Mouse (Mus musculus) stomach, embryonic 16.5 days (tissue): ENCODE measurements at regions not wholly inside any gene's neighbourhood (a gene's known extent, or its start where the extent isn't known, plus 50 kb on each side); places are given as distances from the start of the nearest gene placed in this dataset.

Experiments
- ATAC-seq: fragments of 200-750 bp; cut with Nextera tagmentation; 2 replicates; pipeline ENCODE4 v1.8.0; 2017; ENCODE audit warnings: moderate number of reproducible peaks, moderate TSS enrichment; ENCODE audit not compliant: insufficient read depth, low FRiP score
- H3K27ac ChIP-seq: fragments of 300-500 bp; sonication (generic); 2 replicates; pipeline ENCODE4 v1.5.1; 2014; ENCODE audit warnings: low read length
- H3K27me3 ChIP-seq: fragments of 300-500 bp; sonication (generic); 2 replicates; pipeline ENCODE4 v1.6.1; 2014; ENCODE audit warnings: low read length, control low read depth, mixed read lengths; ENCODE audit not compliant: control insufficient read depth, insufficient read depth
- H3K36me3 ChIP-seq: fragments of 300-500 bp; sonication (generic); 2 replicates; pipeline ENCODE4 v1.6.1; 2014; ENCODE audit warnings: low read length; ENCODE audit not compliant: control insufficient read depth, insufficient read depth
- H3K4me1 ChIP-seq: fragments of 300-500 bp; sonication (generic); 2 replicates; pipeline ENCODE4 v1.6.1; 2014; ENCODE audit warnings: low read length, control low read depth, mixed read lengths; ENCODE audit not compliant: control insufficient read depth, insufficient read depth
- H3K4me2 ChIP-seq: fragments of 300-500 bp; sonication (generic); 2 replicates; pipeline ENCODE4 v1.6.1; 2014; ENCODE audit warnings: low read depth, low read length, mixed read lengths
- H3K4me3 ChIP-seq: fragments of 300-500 bp; sonication (generic); replicated peaks from 2 replicates; pipeline ENCODE4 v1.5.1; 2014; ENCODE audit warnings: mild to moderate bottlenecking, low read length
- H3K9ac ChIP-seq: fragments of 300-500 bp; sonication (generic); 2 replicates; pipeline ENCODE4 v1.6.1; 2014; ENCODE audit warnings: low read length
- H3K9me3 ChIP-seq: fragments of 300-500 bp; sonication (generic); replicated peaks from 2 replicates; pipeline ENCODE4 v1.6.1; 2016; ENCODE audit warnings: low read length, control low read depth; ENCODE audit not compliant: control insufficient read depth
- WGBS: fragments of 180-500 bp; shearing (Covaris S2); extraction: QIAGEN DNeasy Blood & Tissue Kit; methylation state at CpG from one replicate; pipeline ENCODE4 v1.1.7; 2014; 5-methylcytosine and 5-hydroxymethylcytosine counted together

- Histone ChIP-seq H3K27ac (no peak overlapping the region), H3K36me3 (no peaks in the 10 kb centered on the region), H3K4me2 (no peak overlapping the region), H3K9ac (no peak overlapping the region), H3K4me3 (no peak overlapping the region), H3K9me3 (no peaks in the 10 kb centered on the region), H3K27me3 (no peaks in the 10 kb centered on the region), H3K4me1 (no peaks in the 10 kb centered on the region)
- ATAC-seq: no peak
- WGBS: 66% methylated on average over 8 of the region's 8 CpGs
Measured at GRCm38 (mm10) chr5:28876199-28876598, 319.6 kb upstream of the Rnf32 start.

- H3K27me3 ChIP-seq: no peaks in the 10 kb centered on the region
Measured at GRCm38 (mm10) chr5:28873600-28874265, 322.1 kb upstream of the Rnf32 start.

DNA sequence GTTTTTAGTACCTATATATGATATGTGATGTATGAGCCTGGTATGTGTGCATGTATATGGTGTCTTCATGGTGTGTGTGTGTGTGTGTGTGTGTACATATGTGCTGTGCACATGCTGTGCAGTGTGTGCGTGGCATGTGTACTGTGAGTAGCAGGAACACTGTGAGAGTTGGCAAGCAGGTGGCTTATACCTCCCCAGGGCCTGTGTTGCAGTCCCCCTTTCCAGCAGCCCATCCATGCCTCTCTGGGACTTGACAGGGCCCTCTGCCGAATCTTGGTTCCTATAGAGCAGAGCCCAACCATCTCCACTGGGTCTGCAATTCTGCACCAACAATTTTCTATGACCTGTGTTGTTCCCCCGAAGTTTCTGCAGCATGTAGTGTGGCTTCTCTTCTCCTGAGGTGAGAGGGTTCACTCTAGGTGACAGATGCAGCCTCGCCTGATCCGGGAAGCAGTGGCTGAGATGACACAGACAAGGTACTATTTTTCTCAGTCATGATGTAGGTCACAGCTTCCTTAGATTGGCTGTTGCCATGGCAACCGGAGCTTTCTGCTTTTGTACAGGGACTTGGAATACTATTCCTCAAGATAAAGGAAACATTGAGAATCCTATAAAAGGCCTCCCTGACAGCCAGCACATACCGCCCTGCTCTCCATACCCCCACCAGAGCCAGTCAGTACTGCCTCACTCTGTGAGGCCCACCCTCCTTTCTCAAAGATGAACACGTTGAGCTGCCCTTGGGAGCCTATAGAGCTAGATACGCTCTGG is 336.0 kb upstream of the Rnf32 start:
- ATAC-seq: no peak; the same call in 1 of the 2 replicates
- Histone ChIP-seq H3K27ac (no peak overlapping the region), H3K4me3 (no peak overlapping the region), H3K4me2 (no peak overlapping the region), H3K27me3 (no peaks in the 10 kb centered on the region), H3K9ac (no peak overlapping the region), H3K9me3 (no peaks in the 10 kb centered on the region), H3K36me3 (no peaks in the 10 kb centered on the region), H3K4me1 (no peaks in the 10 kb centered on the region)
- WGBS: 62% methylated on average over 9 of the region's 9 CpGs

More at GRCm38 (mm10) chr5:28873600-28874265, 322.1 kb upstream of the Rnf32 start:
- WGBS: 80% methylated on average over 3 of the region's 3 CpGs
- Histone ChIP-seq H3K9ac (no peak overlapping the region), H3K36me3 (no peaks in the 10 kb centered on the region), H3K9me3 (no peaks in the 10 kb centered on the region), H3K27ac (no peak overlapping the region), H3K4me1 (no peaks in the 10 kb centered on the region), H3K4me2 (no peak overlapping the region), H3K4me3 (no peak overlapping the region)
- no peak for ATAC-seq

DNA sequence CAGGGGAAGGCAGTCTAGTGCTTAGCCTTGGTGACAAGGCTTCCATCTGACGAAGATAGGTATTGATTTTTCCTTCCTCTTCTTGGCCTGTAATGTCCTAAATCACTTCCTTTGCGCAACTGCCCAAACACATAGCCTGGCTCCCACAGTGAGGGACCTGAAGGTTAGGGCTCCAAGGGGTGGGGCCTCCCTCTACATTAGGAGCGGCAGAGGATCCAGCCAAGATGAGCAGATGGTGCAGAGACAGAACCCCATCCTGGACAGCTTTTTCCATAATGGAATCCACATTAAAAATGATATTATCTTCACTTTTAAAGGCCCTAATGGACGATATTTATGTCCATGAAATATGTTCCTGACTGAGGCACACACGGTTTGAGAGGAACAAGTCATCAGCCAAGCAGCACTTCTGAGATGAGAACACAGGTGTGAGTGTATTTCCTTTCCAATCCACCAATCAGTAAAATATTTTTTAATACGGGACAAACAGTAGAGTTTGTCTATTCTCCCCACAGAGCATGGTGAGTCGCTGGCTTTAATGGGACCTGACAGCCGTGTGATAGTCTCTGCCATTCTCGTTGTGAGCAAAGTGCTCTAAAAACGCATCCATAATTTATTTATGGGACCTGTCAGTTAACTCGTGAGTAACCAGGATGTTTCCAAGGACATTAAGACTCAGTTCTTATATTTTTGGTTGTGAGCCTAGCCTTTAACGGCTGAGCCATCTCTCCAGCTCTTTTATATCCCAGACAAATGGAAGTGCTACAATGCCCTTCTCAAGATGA is 357.5 kb upstream of the Rnf32 start:
- H3K4me2 ChIP-seq: no peak overlapping the region
- 70% methylated on average over 12 of the region's 12 CpGs for WGBS
- H3K9me3 ChIP-seq: no peaks in the 10 kb centered on the region
- no peaks in the 10 kb centered on the region for H3K4me1 ChIP-seq
- H3K4me3 ChIP-seq: no peak overlapping the region
- ATAC-seq: no peak
- H3K27me3 ChIP-seq: no peaks in the 10 kb centered on the region
- H3K9ac ChIP-seq: no peak overlapping the region
- H3K27ac ChIP-seq: no peak overlapping the region
- H3K36me3 ChIP-seq: no peaks in the 10 kb centered on the region

DNA sequence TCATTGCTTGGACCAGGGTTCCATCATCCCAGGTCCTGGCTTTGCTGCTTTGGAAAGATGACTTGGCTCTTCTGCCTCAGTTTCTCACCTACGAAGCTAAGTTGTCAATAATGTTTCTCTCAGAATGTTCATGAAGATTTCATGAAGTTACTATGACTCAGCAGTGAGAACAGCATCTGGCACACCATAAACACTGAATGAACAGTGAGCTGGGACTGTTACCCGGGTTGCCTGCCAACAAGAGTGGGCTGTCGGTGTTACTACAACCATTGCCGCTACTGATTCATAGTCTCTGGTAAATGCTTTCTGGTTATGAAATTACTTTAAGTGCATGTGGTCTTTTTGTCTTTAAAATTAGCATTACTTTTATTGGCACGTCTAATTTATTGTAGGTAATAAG is 352.0 kb upstream of the Shh start:
- no peak for ATAC-seq
- no peaks in the 10 kb centered on the region for H3K4me1 ChIP-seq
- WGBS: 83% methylated on average over 5 of the region's 5 CpGs
- no peak overlapping the region for H3K27ac ChIP-seq
- no peak overlapping the region for H3K9ac ChIP-seq
- no peak overlapping the region for H3K4me2 ChIP-seq
- no peaks in the 10 kb centered on the region for H3K36me3 ChIP-seq
- no peaks in the 10 kb centered on the region for H3K27me3 ChIP-seq
- no peak overlapping the region for H3K4me3 ChIP-seq
- no peaks in the 10 kb centered on the region for H3K9me3 ChIP-seq

DNA sequence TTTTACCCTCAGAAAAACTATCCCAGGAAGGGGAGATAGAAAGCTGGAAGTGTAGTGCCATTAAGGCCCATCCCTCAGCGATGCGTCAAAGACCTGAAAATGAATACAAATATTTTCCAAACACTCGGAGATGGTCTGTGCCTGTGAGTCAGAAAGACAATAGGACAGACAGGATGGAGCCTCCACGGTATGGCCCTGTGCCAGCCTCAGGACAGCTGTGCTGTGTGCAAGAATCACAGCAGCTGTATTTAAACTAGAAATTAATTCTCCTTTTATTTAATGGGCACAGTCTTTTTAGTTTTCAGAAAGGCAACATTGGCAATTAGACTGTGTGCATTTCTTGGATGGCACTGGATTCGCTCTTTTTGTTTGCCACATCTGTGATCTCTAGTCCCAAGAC is 340.9 kb upstream of the Shh start:
- Histone ChIP-seq H3K36me3 (no peaks in the 10 kb centered on the region), H3K4me1 (no peaks in the 10 kb centered on the region), H3K9me3 (no peaks in the 10 kb centered on the region), H3K27me3 (no peaks in the 10 kb centered on the region), H3K27ac (no peak overlapping the region), H3K4me3 (no peak overlapping the region), H3K4me2 (no peak overlapping the region), H3K9ac (no peak overlapping the region)
- WGBS: 50% methylated on average over 5 of the region's 5 CpGs
- ATAC-seq: no peak

- Histone ChIP-seq H3K4me2 (no peak overlapping the region), H3K36me3 (no peaks in the 10 kb centered on the region), H3K4me3 (no peak overlapping the region), H3K9ac (no peak overlapping the region), H3K4me1 (no peaks in the 10 kb centered on the region), H3K27ac (peak overlapping the region; percentile 26; the same call in 1 of the 2 replicates), H3K9me3 (no peaks in the 10 kb centered on the region), H3K27me3 (no peaks in the 10 kb centered on the region)
- WGBS: 81% methylated on average over 2 of the region's 2 CpGs
- ATAC-seq: no peak
Measured at GRCm38 (mm10) chr5:28799464-28799863, 332.4 kb upstream of the Shh start.

- H3K9ac ChIP-seq: no peak overlapping the region
- WGBS: 63% methylated on average over 1 of the region's 1 CpGs
- no peaks in the 10 kb centered on the region for H3K4me1 ChIP-seq
- H3K36me3 ChIP-seq: no peaks in the 10 kb centered on the region
- H3K27ac ChIP-seq: no peak overlapping the region
- H3K4me2 ChIP-seq: no peak overlapping the region
- no peak for ATAC-seq
- H3K27me3 ChIP-seq: no peaks in the 10 kb centered on the region
- H3K9me3 ChIP-seq: no peaks in the 10 kb centered on the region
- no peak overlapping the region for H3K4me3 ChIP-seq
Measured at GRCm38 (mm10) chr5:28798361-28798760, 331.3 kb upstream of the Shh start.
